Mouse (Mus musculus): ENCODE measurements around the gene Gm10563.

DNA sequence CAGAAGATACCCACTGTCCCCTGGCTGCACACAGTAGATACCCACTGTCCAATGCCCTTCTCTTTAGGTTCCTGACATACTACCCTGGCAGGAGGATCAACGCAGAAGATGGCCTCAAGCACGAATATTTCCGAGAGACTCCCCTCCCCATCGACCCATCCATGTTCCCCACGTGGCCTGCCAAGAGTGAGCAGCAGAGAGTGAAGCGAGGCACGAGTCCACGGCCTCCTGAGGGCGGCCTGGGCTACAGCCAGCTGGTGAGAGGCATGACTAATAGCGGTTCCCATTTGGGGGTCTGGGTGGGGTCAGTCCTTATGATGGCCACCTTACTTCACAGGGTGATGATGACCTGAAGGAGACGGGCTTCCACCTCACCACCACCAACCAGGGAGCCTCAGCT lies 4.1 kb upstream of the Gm10563 start:
- TF ChIP-seq MAFK (IDR thresholded peaks at IDR 0.05; ENCODE audit: insufficient read depth, low read depth, low read length) (no peak), ZC3H11A (IDR thresholded peaks at IDR 0.05; ENCODE audit: borderline replicate concordance, low read depth, low read length) (no peak), CHD2 (IDR thresholded peaks at IDR 0.05; ENCODE audit: low read depth, low read length) (no peak), ZNF384 (IDR thresholded peaks at IDR 0.05; ENCODE audit: low read depth, low read length) (no peak)
